Mouse (Mus musculus) midbrain, embryonic 14.5 days (tissue): ENCODE results near the gene Adamts20. TPM values are rescaled to one million over a fixed set of nuclear protein-coding genes. Genes with fewer than 3 reads are reported as not detected.
"Not testable (repeated sequence)": the region's sequence is repeated elsewhere in the genome, so short reads cannot be mapped to it uniquely, and the experiment has no call there.

Experiments
- ATAC-seq: fragments of 200-750 bp; cut with Nextera tagmentation; 2 replicates; pipeline ENCODE4 v1.8.0; 2017; ENCODE audit warnings: moderate number of reproducible peaks, moderate library complexity; ENCODE audit not compliant: low FRiP score, low TSS enrichment
- DNase-seq: peaks from one replicate; pipeline ENCODE4 v3.0.0-alpha.2; 2015
- H3K27ac ChIP-seq: fragments of 300-500 bp; sonication (generic); replicated peaks from 2 replicates; pipeline ENCODE4 v1.5.1; 2014; ENCODE audit warnings: mild to moderate bottlenecking, low read depth, low read length, moderate library complexity
- H3K27me3 ChIP-seq: fragments of 300-500 bp; sonication (generic); 2 replicates; pipeline ENCODE4 v1.6.1; 2014; ENCODE audit warnings: low read length, control low read depth, mixed read lengths; ENCODE audit not compliant: control insufficient read depth, insufficient read depth
- H3K36me3 ChIP-seq: fragments of 300-500 bp; sonication (generic); 2 replicates; pipeline ENCODE4 v1.6.1; 2014; ENCODE audit warnings: low read length, control low read depth; ENCODE audit not compliant: control insufficient read depth, insufficient read depth
- H3K4me1 ChIP-seq: fragments of 300-500 bp; sonication (generic); 2 replicates; pipeline ENCODE4 v1.6.1; 2014; ENCODE audit warnings: mild to moderate bottlenecking, antibody characterized with exemption, low read length, control low read depth; ENCODE audit not compliant: control insufficient read depth, insufficient read depth
- H3K4me2 ChIP-seq: fragments of 300-500 bp; sonication (generic); 2 replicates; pipeline ENCODE4 v1.6.1; 2014; ENCODE audit warnings: mild to moderate bottlenecking, low read length, moderate library complexity
- H3K4me3 ChIP-seq: fragments of 300-500 bp; sonication (generic); replicated peaks from 2 replicates; pipeline ENCODE4 v1.5.1; 2014; ENCODE audit warnings: low read depth, low read length
- H3K9ac ChIP-seq: fragments of 300-500 bp; sonication (generic); replicated peaks from 2 replicates; pipeline ENCODE4 v1.6.1; 2014; ENCODE audit warnings: mild to moderate bottlenecking, low read length, moderate library complexity
- H3K9me3 ChIP-seq: fragments of 300-500 bp; sonication (generic); 2 replicates; pipeline ENCODE4 v1.6.1; 2016; ENCODE audit warnings: low read length, control low read depth, mixed read lengths; ENCODE audit not compliant: control insufficient read depth
- WGBS: fragments of 180-500 bp; shearing (Covaris S2); extraction: QIAGEN DNeasy Blood & Tissue Kit; methylation state at CpG from one replicate; pipeline ENCODE4 v1.1.7; 2014; 5-methylcytosine and 5-hydroxymethylcytosine counted together
- polyA plus RNA-seq: library from polyadenylated mRNA; unstranded; fragments of >200 nt; fragmentation: Nextera tagmentation; extraction: Ambion mirVana; gene quantifications from 2 replicates; pipeline ENCODE4 v1.2.1, GENCODE M21; 2014

The Adamts20 gene
- polyA plus RNA-seq, 1 experiment from 2014 or later: 3.5 TPM

DNA sequence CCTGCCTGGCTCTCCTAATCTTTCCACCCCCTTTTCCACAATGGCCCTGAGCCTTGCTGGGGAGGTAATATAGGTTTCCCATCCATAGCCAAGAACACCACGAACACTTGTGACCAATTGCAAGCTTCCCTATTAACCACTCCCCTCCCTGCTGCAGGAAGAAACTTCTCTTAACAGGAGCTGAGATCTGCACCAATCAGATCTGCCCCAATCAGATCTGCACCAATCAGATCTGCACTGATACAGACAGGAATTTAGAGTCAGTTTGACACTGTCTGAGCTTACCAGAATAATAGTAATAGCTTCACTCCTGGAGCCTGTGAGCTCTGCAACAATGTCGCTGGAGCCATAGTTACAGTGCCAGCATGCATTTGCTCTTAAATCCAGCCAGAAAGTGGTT is 58.9 kb downstream of the Adamts20 start:
- H3K4me3 ChIP-seq: no peak overlapping the region
- H3K27ac ChIP-seq: no peak overlapping the region
- no peak for DNase-seq
- peaks cover 13% of the 10 kb centered on the region; the same call in 1 of the 2 replicates for H3K27me3 ChIP-seq
- no peaks in the 10 kb centered on the region for H3K9me3 ChIP-seq
- no peak overlapping the region for H3K4me2 ChIP-seq
- peaks cover 19% of the 10 kb centered on the region for H3K4me1 ChIP-seq
- H3K36me3 ChIP-seq: no peaks in the 10 kb centered on the region
- 28% methylated on average over 2 of the region's 2 CpGs for WGBS
- no peak overlapping the region for H3K9ac ChIP-seq
- ATAC-seq: no peak

DNA sequence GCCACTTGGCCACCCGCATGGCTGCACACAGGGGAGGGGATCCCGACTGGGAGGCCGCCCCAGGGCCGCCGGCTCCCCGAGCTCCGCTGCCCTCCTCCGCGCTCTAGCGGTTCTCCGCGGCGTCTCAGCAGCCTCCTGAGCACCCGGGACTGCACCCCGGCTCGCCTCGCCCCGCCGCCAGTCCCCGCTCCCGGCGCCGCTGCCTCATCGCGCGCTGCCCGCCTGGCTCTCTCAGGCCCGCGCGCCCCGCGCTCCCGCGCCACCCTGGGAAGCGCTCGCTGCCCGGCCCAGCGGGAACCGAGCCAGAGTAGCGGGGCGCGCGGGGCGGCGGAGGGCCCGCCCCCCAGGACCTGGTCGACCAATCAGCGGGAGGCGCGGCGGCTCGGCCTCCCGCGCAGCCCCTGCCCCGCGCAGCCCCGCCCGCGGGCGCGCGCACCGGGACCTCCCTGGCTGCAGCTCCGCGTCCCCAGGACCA is 61.1 kb downstream of the Adamts20 start:
- ATAC-seq: peak; percentile 91
- under 1% methylated on average over 65 of the region's 65 CpGs for WGBS
- peak overlapping the region; percentile 55 for H3K27ac ChIP-seq

DNA sequence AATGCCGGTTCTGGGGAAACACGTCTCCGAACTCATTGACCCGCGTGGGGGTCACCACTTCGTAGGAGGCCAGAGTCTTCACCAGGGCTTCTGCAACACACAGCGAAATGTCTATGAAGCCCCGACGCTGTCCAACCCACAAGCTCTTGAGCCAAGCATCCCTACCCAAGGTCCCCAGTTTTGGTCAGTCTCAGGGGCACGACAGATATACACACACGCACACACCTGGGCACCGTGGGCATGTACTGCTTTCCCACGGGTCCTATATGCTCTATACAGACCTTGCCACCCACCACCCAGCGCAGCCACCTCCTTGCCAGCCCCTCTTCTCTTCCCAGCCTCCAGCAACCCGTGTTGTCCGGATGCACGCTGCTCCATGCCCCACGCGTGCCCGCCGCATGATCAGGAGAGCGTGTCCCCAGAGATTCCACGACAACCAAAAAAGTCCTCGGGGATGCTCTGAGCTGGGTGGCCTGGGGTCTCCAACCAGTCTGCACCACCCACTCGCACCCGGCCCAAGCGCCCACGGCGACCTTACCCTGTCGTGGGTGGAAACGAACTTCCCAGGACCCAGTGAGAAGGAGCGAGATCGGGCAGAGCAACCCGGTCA is 61.7 kb downstream of the Adamts20 start:
- peaks cover 13% of the 10 kb centered on the region; the same call in 1 of the 2 replicates for H3K4me1 ChIP-seq
- no peaks in the 10 kb centered on the region for H3K9me3 ChIP-seq
- H3K4me3 ChIP-seq: peak overlapping the region; percentile 67
- peak overlapping the region; percentile 55 for H3K27ac ChIP-seq
- 1% methylated on average over 34 of the region's 34 CpGs for WGBS
- H3K9ac ChIP-seq: peak overlapping the region; percentile 68
- H3K27me3 ChIP-seq: peaks cover 13% of the 10 kb centered on the region; the same call in 1 of the 2 replicates
- H3K4me2 ChIP-seq: peak overlapping the region; percentile 99
- H3K36me3 ChIP-seq: no peaks in the 10 kb centered on the region
- no peak for DNase-seq
- peak; percentile 52 for ATAC-seq

More for the DNA sequence above, 61.1 kb downstream of the Adamts20 start:
- peak; percentile 94 for DNase-seq
- Histone ChIP-seq H3K9ac (peak overlapping the region; percentile 68), H3K4me2 (peak overlapping the region; percentile 99), H3K9me3 (no peaks in the 10 kb centered on the region), H3K36me3 (no peaks in the 10 kb centered on the region), H3K4me3 (peak overlapping the region; percentile 67), H3K4me1 (peaks cover 13% of the 10 kb centered on the region; the same call in 1 of the 2 replicates), H3K27me3 (peaks cover 13% of the 10 kb centered on the region; the same call in 1 of the 2 replicates)

DNA sequence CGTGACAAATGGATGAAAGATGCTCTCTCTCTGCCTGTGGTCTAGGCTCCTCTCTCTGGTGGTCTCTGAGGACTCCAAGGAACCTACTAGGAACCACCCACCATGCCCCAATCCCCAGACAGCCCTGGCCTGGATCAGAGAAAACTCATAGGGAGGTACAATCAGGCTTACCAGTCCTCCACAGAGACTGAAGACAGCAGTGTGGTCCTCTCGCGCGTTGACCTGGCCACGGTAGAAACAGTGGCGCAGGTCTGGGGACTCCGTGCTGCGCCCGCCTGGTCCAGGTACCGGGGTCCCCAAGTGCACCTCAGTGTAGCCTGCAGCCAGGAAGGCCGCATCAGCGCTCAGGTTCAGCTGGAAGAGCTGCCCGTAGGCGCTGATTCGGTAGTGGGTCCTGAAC is 62.2 kb downstream of the Adamts20 start:
- DNase-seq: no peak

GRCm38 (mm10) chr15:94392737-94393136 is 72.5 kb downstream of the Adamts20 start:
- Histone ChIP-seq H3K9me3 (no peaks in the 10 kb centered on the region), H3K9ac (no peak overlapping the region), H3K4me1 (no peaks in the 10 kb centered on the region), H3K27me3 (no peaks in the 10 kb centered on the region), H3K4me2 (no peak overlapping the region), H3K36me3 (no peaks in the 10 kb centered on the region), H3K4me3 (no peak overlapping the region), H3K27ac (no peak overlapping the region)
- WGBS: 45% methylated on average over 7 of the region's 7 CpGs
- peak; percentile 16 for DNase-seq
- ATAC-seq: no peak

More for the DNA sequence above, 62.2 kb downstream of the Adamts20 start:
- H3K9me3 ChIP-seq: no peaks in the 10 kb centered on the region
- H3K9ac ChIP-seq: peak overlapping the region; percentile 68
- no peak overlapping the region for H3K27ac ChIP-seq
- H3K36me3 ChIP-seq: no peaks in the 10 kb centered on the region
- peaks cover 13% of the 10 kb centered on the region; the same call in 1 of the 2 replicates for H3K27me3 ChIP-seq
- no peak for ATAC-seq
- H3K4me3 ChIP-seq: peak overlapping the region; percentile 67
- peak overlapping the region; percentile 99 for H3K4me2 ChIP-seq
- peaks cover 13% of the 10 kb centered on the region; the same call in 1 of the 2 replicates for H3K4me1 ChIP-seq
- WGBS: 5% methylated on average over 15 of the region's 15 CpGs

DNA sequence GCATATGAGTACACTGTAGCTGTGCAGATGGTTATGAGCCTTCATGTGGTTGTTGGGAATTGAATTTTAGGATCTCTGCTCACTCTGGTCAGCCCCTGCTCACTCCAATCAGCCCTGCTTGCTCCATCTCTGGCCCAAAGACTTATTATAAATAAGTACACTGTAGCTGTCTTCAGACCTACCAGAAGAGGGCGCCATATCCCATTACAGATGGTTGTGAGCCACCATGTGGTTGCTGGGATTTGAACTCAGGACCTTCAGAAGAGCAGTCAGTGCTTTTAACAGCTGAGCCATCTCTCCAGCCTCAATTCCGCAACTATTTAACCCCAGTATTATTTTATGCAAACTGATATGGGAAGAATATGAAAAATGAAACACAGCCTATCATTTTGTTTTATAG is 75.1 kb downstream of the Adamts20 start:
- H3K4me2 ChIP-seq, H3K4me1 ChIP-seq, H3K27me3 ChIP-seq, DNase-seq, H3K36me3 ChIP-seq, H3K27ac ChIP-seq, H3K4me3 ChIP-seq, H3K9me3 ChIP-seq, ATAC-seq, H3K9ac ChIP-seq: not testable (repeated sequence)
- 74% methylated on average over 2 of the region's 2 CpGs for WGBS

- no peaks in the 10 kb centered on the region for H3K27me3 ChIP-seq
- H3K27ac ChIP-seq: no peak overlapping the region
- no peaks in the 10 kb centered on the region for H3K4me1 ChIP-seq
- no peak overlapping the region for H3K4me3 ChIP-seq
- 97% methylated on average over 7 of the region's 9 CpGs for WGBS
- no peaks in the 10 kb centered on the region for H3K9me3 ChIP-seq
- no peaks in the 10 kb centered on the region for H3K36me3 ChIP-seq
- no peak overlapping the region for H3K9ac ChIP-seq
- DNase-seq: no peak
- H3K4me2 ChIP-seq: no peak overlapping the region
- ATAC-seq: no peak
Measured at GRCm38 (mm10) chr15:94379425-94379824, 85.8 kb downstream of the Adamts20 start.

DNA sequence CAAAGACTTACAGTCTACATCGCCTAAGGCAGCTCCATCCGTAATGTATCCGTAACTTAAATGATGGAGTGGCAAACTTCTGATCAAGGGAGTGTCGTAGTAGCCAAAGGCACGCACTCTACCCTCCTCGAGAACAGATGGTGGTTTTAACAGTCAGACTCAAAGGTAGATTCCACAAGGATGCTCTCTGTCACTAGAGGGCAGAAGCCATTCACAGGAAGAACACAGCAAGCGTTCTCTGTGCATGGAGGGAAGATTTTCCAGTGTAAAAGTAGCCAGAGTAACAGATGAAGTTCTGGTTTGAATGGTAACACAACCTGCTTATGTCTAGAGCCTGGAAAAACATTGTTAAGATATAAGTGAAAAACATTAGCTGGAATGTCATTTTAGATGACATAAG is 92.7 kb downstream of the Adamts20 start:
- Histone ChIP-seq H3K4me1 (no peaks in the 10 kb centered on the region), H3K9me3 (no peaks in the 10 kb centered on the region), H3K27me3 (no peaks in the 10 kb centered on the region), H3K9ac (no peak overlapping the region), H3K4me2 (no peak overlapping the region), H3K4me3 (no peak overlapping the region), H3K36me3 (no peaks in the 10 kb centered on the region), H3K27ac (no peak overlapping the region)
- DNase-seq (peak; percentile 58), ATAC-seq (no peak)
- 86% methylated on average over 7 of the region's 7 CpGs for WGBS

DNA sequence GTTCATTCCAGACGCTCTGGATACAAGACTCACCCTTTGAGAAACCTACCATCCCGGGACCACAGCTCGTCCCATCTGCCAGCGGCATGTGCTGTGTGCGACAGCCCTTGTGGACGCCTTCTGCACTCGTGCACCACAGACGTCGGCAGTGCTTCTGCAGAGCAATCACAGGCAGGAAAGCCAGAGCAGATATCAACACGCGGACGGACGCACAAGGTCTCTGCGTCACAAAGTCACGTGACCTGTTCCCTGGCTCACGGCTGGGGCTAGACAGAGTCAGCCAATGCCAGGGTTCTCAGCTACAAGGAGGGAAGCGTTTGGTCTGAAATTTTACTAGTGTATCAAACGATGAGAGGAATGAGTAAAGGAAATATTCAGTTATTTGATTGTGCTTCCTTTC is 116.2 kb downstream of the Adamts20 start:
- no peak overlapping the region for H3K27ac ChIP-seq
- no peaks in the 10 kb centered on the region for H3K9me3 ChIP-seq
- H3K9ac ChIP-seq: no peak overlapping the region
- H3K4me3 ChIP-seq: no peak overlapping the region
- no peaks in the 10 kb centered on the region for H3K27me3 ChIP-seq
- ATAC-seq (no peak), DNase-seq (no peak)
- no peaks in the 10 kb centered on the region for H3K36me3 ChIP-seq
- WGBS: 93% methylated on average over 18 of the region's 18 CpGs
- no peak overlapping the region for H3K4me2 ChIP-seq
- H3K4me1 ChIP-seq: no peaks in the 10 kb centered on the region
